In the genomic region with DNA sequence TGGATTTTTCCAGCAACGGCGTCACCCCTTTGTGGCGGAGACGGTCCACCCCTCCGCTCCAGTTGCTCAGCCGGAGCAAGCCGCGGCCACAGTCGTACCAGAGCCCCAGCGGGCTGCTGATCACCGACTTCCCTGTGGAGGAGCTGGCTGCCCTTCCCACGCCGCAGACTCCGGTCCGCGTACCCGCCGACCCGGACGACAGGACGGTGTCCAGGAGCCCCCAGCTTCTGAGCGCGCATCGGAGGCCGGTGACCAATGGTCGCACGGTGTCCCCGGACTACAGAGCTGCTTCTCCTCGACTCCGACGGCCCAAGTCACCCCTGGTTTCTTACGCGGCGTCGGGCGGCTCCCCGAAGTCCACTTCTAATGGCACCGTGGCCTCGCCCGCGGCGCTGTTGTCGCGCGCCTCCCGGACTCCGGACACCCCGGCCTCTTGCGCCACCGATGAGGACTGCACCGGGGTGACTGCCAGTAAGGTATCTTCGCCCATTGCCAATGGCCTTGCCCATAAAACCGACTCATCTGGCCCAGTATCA, we compare ENCODE assay signal across 8 mouse cellular contexts. TPM values are rescaled to one million over a fixed set of nuclear protein-coding genes. Genes with fewer than 3 reads are reported as not detected.
DNase-seq lines count a peak whose midpoint lies in the region; ATAC-seq lines count a peak whose summit lies in the region.

No protein-coding gene starts in this region.

- peak; percentile 94 for DNase-seq in heart, adult 11 months

- peak overlapping the region; percentile 87 for H3K4me2 ChIP-seq in intestine, embryonic 16.5 days (ENCODE audit: low read depth, low read length)
- H3K4me2 ChIP-seq in liver, embryonic 16.5 days (ENCODE audit: low read depth, low read length): peak overlapping the region; percentile 63
- peak overlapping the region; percentile 90 for H3K4me2 ChIP-seq in neural tube, embryonic 12.5 days (replicated peaks)

- under 1% methylated on average over 53 of the region's 53 CpGs for WGBS in intestine, embryonic 16.5 days
- 1% methylated on average over 53 of the region's 53 CpGs for WGBS in liver, embryonic 16.5 days (ENCODE audit: insufficient replicate concordance)
- under 1% methylated on average over 53 of the region's 53 CpGs for WGBS in neural tube, embryonic 12.5 days

- no peaks in the 10 kb centered on the region for H3K9me3 ChIP-seq in erythroblast, embryonic 14.5 days (ENCODE audit: control insufficient read depth, low read length)
- no peaks in the 10 kb centered on the region for H3K9me3 ChIP-seq in intestine, embryonic 16.5 days (ENCODE audit: control insufficient read depth, low read length)
- H3K9me3 ChIP-seq in liver, embryonic 16.5 days (replicated peaks; ENCODE audit: control insufficient read depth, low read length): no peaks in the 10 kb centered on the region
- H3K9me3 ChIP-seq in neural tube, embryonic 12.5 days: no peaks in the 10 kb centered on the region

- H3K27me3 ChIP-seq in erythroblast, embryonic 14.5 days (ENCODE audit: control insufficient read depth): peaks cover 37% of the 10 kb centered on the region
- H3K27me3 ChIP-seq in intestine, embryonic 16.5 days (replicated peaks; ENCODE audit: control insufficient read depth, insufficient read depth, low read length): no peaks in the 10 kb centered on the region
- peaks cover 26% of the 10 kb centered on the region for H3K27me3 ChIP-seq in liver, embryonic 16.5 days (ENCODE audit: control insufficient read depth, insufficient read depth, low read depth, low read length)
- peaks cover 7% of the 10 kb centered on the region for H3K27me3 ChIP-seq in neural tube, embryonic 12.5 days (replicated peaks)

- H3K4me3 ChIP-seq in erythroblast, embryonic 14.5 days (replicated peaks): peak overlapping the region; percentile 48
- peak overlapping the region; percentile 80 for H3K4me3 ChIP-seq in brown adipose tissue, adult 24 weeks (ENCODE audit: insufficient read depth, low read depth, low read length)
- peak overlapping the region; percentile 81 for H3K4me3 ChIP-seq in intestine, embryonic 16.5 days (ENCODE audit: low read length)
- peak overlapping the region; percentile 61 for H3K4me3 ChIP-seq in liver, embryonic 16.5 days (ENCODE audit: low read depth, low read length)
- peak overlapping the region; percentile 78 for H3K4me3 ChIP-seq in neural tube, embryonic 12.5 days

- no peaks in the 10 kb centered on the region for H3K36me3 ChIP-seq in erythroblast, embryonic 14.5 days (ENCODE audit: control insufficient read depth)
- H3K36me3 ChIP-seq in intestine, embryonic 16.5 days (ENCODE audit: control insufficient read depth, insufficient read depth, low read length): no peaks in the 10 kb centered on the region
- H3K36me3 ChIP-seq in liver, embryonic 16.5 days (ENCODE audit: control insufficient read depth, insufficient read depth): no peaks in the 10 kb centered on the region
- H3K36me3 ChIP-seq in neural tube, embryonic 12.5 days: no peaks in the 10 kb centered on the region

- no peak for ATAC-seq in erythroblast, adult 5-6 weeks (replicated peaks; ENCODE audit: low FRiP score, poor library complexity, severe bottlenecking)
- peak; percentile 50 for ATAC-seq in intestine, embryonic 16.5 days
- peak; percentile 17 for ATAC-seq in liver, embryonic 16.5 days (ENCODE audit: low read depth)
- ATAC-seq in neural tube, embryonic 12.5 days (ENCODE audit: low FRiP score, low read depth): peak; percentile 71
- no peak for ATAC-seq in monocyte, adult 5-6 weeks (replicated peaks; ENCODE audit: insufficient number of reproducible peaks, low FRiP score, low TSS enrichment, poor library complexity, severe bottlenecking)

- no peaks in the 10 kb centered on the region; the same call in 1 of the 2 replicates for H3K4me1 ChIP-seq in erythroblast, embryonic 14.5 days (ENCODE audit: control insufficient read depth)
- peaks cover 3% of the 10 kb centered on the region; the same call in 1 of the 2 replicates for H3K4me1 ChIP-seq in brown adipose tissue, adult 24 weeks (ENCODE audit: control insufficient read depth, insufficient read depth, insufficient read length, low read length)
- peaks cover 7% of the 10 kb centered on the region; the same call in 1 of the 2 replicates for H3K4me1 ChIP-seq in intestine, embryonic 16.5 days (ENCODE audit: control insufficient read depth, insufficient read depth, low read length)
- H3K4me1 ChIP-seq in liver, embryonic 16.5 days (ENCODE audit: control insufficient read depth, low read depth, low read length): no peaks in the 10 kb centered on the region
- H3K4me1 ChIP-seq in neural tube, embryonic 12.5 days: no peaks in the 10 kb centered on the region; the same call in 1 of the 2 replicates

- H3K27ac ChIP-seq in brown adipose tissue, adult 24 weeks (replicated peaks; ENCODE audit: low read depth, low read length): peak overlapping the region; percentile 2; the same call in 1 of the 2 replicates
- peak overlapping the region; percentile 63 for H3K27ac ChIP-seq in intestine, embryonic 16.5 days (ENCODE audit: low read length)
- H3K27ac ChIP-seq in liver, embryonic 16.5 days (ENCODE audit: low read length): no peak overlapping the region
- no peak overlapping the region for H3K27ac ChIP-seq in neural tube, embryonic 12.5 days

- peak overlapping the region; percentile 86 for H3K9ac ChIP-seq in intestine, embryonic 16.5 days (ENCODE audit: low read depth, low read length)
- peak overlapping the region; percentile 39 for H3K9ac ChIP-seq in liver, embryonic 16.5 days (ENCODE audit: low read depth, low read length)
- H3K9ac ChIP-seq in neural tube, embryonic 12.5 days: peak overlapping the region; percentile 78

RNA-seq across cellular contexts. Expression of gene Arhgef26, which starts 1.4 kb away (rescaled TPM):
- 0.01 and 0.02 TPM in 2 replicates for polyA plus RNA-seq in erythroblast, embryonic 14.5 days (2012)
- total RNA-seq in erythroblast, adult 5-6 weeks (2015; ENCODE audit: low replicate concordance): not detected in 2 replicates
- total RNA-seq in erythroblast, adult 5-6 weeks (2017; ENCODE audit: low replicate concordance): 0.84 TPM in 1 of 2 replicates, not detected in the other
- 0.83 and 1.8 TPM in 2 replicates for polyA plus RNA-seq in brown adipose tissue, adult 24 weeks (2012; ENCODE audit: insufficient read depth, insufficient read length, missing spikeins)
- 12.9 and 13.5 TPM in 2 replicates for polyA plus RNA-seq in intestine, embryonic 16.5 days (2015; fragmentation: Nextera tagmentation; extraction: Ambion mirVana)
- 0.32 and 0.35 TPM in 2 replicates for polyA plus RNA-seq in liver, embryonic 16.5 days (2015; fragmentation: Nextera tagmentation; extraction: Ambion mirVana)
- polyA plus RNA-seq in neural tube, embryonic 12.5 days (2016; fragmentation: Nextera tagmentation; extraction: Ambion mirVana): 15.2 and 15.7 TPM in 2 replicates
- total RNA-seq in monocyte, adult 5-6 weeks (2017): 0.11 to 0.19 TPM in 2 of 3 replicates, not detected in the other

Comparison
In these comparisons a context has a peak if more than half of its experiments do, and no peak if none do; other contexts are left out.
1. ATAC-seq: peak in intestine, embryonic 16.5 days (single experiment), liver, embryonic 16.5 days (single experiment) and neural tube, embryonic 12.5 days (single experiment); none in erythroblast, adult 5-6 weeks (single experiment) and monocyte, adult 5-6 weeks (single experiment).
2. H3K27ac ChIP-seq: peak in brown adipose tissue, adult 24 weeks (single experiment) and intestine, embryonic 16.5 days (single experiment); none in liver, embryonic 16.5 days (single experiment) and neural tube, embryonic 12.5 days (single experiment).
3. Peak in every context shown above with its lines, with median percentiles within 50 percentile points of each other: H3K4me3 ChIP-seq, H3K4me2 ChIP-seq and H3K9ac ChIP-seq.